Mouse (Mus musculus) urinary bladder, postnatal 4 days (tissue): ENCODE measurements around the gene Ncor2.
A peak's percentile ranks its signal among the peaks of the same experiment; 100 is the strongest.
"Not testable (repeated sequence)": the region's sequence is repeated elsewhere in the genome, so short reads cannot be mapped to it uniquely, and the experiment has no call there.

Experiments used
- DNase-seq, 2 experiments: peaks; one replicate each; pipeline ENCODE4 v3.0.0; 2021 to 2022; ENCODE audit warnings: low spot score in 2 of 2

Gene Ncor2

DNA sequence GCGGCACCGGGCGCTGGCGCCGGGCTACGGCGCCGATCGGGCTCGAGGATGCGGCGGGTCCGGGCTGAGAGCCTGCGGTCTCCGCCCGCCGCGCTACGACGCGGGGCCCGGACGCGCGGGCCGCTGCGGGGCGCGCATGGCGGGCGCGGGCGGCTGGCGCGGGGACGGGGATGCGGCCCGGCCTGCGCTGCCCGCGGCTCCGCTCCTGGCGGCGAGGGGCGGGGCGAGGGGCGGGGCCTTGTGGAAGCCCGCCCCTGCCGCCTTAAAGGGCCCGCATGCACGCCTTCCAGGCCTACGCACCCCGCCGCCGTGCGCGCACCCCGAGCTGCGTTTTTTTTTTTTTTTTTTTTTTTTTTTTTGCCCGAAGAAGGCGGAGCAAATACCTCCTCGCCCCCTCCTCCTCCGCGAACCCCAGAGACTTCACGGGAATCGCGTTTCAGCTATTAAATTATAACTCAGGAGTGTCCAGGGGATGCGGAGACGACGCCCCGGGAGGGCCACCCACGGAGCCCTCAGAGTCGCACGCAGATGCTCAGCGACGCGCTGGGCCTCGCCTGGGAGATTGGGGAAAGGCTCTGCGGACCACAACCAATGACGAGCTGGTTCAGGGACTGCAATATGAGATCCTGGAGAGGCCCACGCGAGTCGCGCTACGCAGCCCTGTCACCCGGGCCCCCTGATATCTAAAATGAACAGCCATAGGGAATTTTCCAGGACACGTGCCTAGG is at the start of gene Ncor2:
Gene Ncor2 (minus strand): TSS at position 213 of the 728 bp plus-strand sequence.
- peak; percentile 81 for DNase-seq

DNA sequence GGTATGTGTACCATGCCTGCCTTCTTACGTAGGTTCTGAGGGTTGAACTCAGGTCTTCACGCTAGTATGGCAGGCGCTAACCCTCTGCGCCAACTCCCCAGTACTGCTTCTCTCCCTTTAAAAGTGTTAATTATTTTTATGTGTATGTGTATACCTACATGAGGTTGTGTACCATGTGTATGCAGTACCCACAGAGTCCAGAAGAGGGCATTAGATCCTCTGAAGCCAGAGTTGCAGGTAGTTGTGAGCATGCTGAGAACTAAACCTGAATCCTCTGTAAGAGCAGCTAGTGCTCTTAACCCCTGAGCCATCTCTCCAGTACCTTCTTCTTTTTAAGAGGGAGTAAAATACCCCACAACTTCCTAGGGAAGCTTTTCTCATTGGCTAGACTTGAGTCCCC is 48.7 kb upstream of the Ncor2 start:
- DNase-seq: no peak

DNA sequence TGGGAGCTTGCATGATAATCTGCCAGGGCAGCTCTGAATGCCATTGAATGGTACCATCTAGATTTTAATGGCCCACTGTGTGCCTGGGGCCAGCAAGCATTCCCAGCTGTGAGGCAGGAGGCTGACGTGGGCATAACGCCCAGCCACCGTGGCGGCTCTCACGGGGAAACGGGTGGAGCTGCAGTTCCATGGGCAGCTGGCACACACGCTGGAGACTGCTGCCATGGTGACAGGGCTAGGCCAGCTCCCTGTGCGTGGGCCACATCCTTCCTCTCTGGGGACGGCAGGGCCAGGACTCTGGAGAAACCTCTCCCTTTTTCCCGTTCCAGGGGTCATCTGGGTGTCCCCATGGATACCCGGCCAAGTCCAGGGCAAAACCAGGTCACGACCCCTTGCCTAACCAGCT is 47.2 kb upstream of the Ncor2 start:
- DNase-seq: no peak

DNA sequence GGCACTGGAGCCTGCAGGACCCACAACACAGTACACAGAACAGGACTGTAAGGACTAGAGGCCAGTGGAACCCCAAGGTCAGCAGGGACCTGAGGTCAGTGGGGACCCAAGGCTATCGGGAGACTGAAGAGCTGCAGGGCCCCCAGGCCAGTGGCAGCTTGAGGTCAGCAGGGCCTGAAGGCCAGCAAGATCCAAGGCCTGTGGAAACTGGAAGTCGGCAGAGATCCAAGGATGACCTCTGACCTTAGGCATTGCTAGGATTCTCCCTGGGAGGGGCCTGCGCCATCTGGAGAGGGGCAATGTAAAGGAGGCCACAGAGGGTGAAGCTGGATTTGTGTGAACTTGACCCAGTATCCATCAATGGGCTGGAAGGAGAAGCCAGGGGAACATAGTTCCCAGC is 45.9 kb upstream of the Ncor2 start:
- no peak for DNase-seq

DNA sequence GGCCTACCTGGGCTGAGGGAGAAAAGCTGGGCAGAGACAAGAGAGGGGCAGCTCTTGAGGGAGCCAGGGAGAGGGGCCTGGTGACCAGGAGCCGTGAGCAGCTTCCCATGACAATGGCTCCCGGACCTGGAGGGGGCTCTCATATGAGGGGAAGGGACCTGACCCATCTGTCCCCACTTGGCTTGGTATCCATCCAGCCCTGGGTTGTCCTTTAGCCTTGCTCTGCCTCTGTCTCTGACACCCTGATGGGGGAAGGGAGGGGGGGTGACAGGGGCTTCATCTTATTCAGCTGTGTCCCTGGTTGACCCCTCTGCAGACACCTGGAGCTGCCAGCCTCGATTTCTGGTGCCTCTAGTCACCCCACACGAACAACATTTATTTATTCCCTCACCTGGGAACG is 44.9 kb upstream of the Ncor2 start:
- DNase-seq: no peak

DNA sequence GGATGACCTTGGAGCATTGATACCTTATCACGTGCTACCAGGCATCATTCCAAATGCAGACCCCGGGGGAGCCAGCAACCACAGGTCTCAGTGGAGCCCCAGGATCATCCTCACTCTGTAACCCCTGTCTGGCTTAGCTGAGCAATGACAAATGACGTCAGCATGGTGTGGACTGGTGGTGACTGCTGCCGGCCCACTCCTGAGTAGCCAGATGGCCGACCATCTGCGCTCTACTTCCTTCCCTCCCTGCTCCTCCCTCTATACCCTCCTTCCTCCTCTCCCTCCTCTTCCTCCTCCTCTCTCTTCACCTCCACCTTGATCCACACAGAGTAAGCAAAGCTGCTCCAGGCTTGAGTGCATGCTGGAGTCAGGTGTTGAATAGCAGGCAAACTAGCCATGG is 43.7 kb upstream of the Ncor2 start:
- no peak for DNase-seq

DNA sequence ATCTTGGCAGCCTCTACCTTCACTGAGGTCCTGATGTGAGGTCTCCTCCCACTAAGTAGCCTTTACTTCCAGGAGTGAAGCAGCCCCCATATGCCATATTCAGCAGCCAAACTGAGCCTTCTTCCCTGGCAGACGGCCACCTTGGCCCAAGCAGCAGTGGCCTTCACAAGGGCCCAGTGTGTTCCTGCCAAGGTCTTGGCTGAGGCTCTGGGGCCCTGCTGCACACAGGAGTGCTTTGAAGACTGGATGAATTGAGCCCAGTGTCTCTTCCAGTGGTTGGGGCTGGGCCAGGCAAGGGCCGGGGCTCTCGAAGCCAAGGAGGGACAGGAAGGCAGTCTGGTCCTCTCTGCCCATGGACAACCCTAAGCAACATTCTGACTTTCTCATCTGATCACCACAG is 42.8 kb upstream of the Ncor2 start:
- DNase-seq: peak in 1 of 2 experiments; percentile 87

DNA sequence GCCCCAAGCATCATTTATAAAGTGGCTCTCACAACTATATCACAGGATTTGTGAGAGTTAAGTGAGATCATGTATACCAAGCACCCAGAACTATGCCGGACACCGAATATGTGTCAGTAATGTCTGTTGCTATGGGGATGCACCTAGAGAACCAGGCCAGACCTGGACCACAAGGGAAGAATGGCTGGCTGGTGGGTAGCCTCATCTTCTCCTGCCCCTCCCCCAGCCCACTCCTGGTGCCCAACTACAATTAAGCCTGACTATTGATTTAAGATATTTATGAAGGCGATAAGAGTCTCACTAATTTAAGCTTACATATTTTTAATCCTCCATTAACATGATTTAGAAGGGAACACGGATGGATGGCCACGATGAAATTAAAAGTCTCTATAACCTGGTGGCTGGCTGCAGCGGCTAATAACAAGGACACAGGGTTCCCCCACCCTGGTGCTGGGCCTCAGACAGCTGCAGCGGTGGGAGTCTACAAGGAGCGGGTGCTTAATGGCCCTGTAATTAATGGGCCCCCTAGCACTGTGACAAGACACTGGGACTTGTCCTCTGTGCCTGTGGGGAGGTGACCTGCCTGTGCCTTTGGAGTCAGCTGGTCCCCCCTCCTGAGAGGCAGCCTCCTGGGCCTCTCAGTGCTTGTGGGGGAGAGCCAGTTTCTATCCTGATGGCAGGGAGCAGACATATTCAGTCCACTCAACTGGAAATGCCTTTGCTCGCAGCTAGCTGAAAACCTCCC is 38.6 kb upstream of the Ncor2 start:
- DNase-seq: no peak

DNA sequence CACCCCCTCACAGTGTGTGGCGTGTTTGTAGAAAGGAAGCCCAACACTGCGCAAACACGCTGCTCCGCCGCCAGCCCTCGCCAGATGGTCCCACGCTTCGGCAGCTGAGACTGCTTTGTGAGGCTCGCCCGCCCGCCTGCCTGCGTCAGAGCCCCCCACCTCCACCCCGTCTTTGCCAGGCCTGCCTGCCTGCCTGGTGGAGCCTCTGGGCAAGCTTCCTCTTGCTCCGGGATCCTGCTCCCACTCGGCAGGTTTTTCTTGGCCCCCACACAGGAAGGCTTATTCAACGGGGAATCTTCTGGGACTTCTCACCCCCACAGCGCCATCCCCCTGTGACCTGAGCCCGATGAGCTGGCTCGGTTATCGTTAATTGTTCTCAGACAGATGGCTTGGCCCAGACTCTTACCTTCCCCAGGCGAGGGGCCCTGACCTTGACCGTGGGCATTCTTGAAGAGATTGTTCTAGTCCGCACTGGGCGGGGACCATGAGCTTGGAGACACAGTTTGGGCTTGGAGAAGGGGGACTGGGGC is 37.0 kb upstream of the Ncor2 start:
- DNase-seq: peak in 1 of 2 experiments; percentile 55

DNA sequence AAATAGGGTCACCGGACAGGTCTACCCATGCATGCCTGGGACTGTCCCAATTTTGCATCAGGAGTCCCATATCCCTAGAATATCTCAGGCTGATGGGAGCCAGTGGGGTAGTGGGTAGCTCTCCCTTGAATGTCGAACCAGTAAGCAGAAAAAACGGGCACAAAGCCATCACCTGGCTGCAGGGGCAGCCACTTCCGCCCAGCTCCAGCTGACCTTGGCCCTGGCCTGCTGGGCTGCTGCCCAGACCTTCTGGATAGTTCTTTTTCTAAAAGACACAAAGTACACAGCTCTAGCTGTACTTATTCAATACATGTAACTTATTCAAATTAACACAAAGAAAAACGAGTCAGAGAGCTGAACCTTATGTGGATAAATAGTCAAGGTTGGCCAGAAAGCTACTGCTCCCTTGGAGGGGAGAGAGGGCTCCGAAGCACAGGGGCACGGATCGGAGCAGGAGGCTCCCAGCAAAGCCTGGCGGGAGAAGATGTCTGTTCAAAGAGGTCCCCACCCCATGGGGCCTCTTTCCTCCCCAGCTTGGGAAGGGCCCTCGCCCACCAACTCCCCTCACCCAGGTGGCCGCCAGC is 36.4 kb upstream of the Ncor2 start:
- DNase-seq: peak in 1 of 2 experiments; percentile 60

DNA sequence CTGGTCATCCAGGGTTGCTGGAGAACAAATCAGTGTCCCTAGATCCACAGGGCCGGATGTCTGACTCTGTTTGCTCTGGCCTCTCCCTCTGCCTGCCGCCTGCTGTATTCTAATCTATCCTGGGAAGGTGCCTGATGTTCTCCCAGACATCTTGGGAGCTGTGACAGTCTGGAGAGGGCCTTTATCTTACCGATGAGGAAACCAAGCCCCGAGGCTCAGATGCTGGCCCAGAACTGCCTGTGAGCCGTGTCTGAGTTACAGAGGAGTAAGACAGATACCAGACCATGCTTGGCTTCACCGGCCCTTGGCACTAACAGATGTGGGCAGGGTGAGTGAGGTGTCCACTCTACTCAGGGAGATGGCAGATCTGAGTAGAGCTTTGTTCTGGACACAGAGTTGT is 35.0 kb upstream of the Ncor2 start:
- DNase-seq: no peak

DNA sequence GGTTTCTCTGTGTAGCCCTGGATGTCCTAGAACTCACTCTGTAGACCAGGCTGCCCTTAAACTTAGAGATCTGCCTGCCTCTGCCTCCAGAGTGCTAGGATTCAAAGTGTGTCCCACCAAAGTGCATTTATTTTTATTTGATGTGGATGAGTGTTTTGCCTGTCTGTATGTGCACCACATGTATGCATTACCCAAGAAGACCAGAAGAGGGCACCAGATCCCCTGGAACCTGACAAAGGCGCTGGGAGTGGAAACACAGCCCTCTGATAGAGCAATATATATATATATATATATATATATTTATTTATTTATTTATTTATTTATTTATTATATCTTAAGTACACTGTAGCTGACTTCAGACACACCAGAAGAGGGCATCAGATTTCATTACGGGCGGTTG is 25.9 kb upstream of the Ncor2 start:
- not testable (repeated sequence) for DNase-seq

DNA sequence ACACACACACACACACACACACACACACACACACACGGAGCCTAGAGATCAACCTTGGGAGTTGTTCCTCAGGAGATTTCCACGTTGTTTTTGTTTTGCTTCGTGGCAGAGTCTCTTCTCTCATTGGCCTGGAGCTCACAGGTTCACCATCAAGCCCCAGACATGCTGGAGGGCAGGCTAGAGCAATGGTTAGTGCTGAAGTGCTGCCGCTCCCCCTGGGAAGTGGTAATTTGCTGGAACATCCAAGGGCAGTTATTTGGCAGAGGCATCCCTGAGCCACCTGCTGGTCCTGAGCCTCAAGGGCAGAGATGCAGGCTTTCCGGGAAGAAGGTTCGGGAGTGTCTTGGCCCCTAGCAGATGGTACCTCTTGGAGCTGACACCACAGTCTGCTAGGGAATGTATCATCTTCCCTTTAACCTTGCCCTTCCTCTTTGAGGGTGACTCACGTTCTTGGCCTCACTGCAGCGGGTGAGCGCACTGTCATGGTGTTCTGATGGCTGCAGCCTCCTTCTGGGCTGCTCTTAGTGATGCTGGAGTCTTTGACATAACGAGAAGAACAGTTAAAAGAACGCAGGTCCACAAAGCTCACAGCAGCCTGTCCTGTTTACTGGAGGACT is 25.3 kb upstream of the Ncor2 start:
- DNase-seq: no peak

DNA sequence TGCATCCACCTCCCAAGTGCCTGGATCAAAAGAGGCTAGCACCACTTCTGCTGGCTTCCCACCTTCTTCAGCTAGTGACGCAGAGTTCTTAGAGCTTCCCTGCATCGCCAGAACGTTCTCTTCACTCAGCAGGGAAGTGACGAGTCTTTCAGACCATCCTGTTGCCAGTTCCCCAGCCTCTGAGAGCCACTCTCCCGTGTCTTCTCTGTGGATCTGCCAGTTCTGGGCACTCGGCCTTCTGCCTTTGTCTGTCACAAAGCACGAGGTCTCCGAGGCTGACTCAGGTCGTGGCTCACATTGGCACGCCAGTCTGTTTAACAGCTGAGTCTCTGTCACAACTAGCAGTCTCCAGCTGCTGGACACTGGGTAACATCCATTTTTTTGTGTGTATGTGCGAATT is 24.7 kb upstream of the Ncor2 start:
- no peak for DNase-seq

DNA sequence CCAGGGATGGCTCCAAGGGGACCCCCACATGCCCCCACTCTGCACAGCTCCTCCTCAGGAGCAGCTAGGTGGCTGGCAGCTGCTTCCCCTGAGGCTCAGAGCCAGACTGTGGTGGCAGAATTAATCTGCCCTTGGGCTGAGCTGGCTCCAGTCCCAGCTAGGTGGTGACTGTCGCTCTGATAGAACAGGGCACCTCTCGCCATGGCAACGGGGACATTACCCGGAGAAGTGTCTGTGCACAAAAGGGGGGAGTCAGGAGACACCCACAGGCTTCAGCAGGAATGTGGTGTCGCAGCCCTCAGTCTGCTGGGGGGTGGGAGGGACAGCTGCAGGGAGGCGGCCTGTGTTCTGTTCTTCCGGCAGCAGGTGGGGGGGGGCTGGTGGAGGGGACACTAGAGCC is 24.1 kb upstream of the Ncor2 start:
- DNase-seq: peak in 1 of 2 experiments; percentile 52

DNA sequence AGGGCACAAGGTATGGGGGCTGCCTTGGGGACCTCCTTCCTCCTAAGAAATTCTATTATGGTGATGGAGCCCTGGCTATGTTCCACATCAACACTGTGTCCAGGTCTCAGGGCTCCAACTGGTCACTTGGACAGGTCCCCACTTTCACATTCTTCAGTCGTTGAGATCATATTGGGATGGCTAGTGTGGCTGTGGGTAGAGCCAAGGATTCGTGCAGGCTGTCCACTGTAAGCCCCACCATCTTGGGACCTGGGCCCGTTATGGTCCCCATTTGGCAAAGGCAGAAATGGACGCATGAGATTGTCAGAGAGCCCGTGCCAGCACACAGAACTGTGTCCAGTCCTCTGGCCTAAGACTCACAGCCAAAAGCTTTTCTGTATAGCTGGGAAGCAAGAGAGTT is 23.1 kb upstream of the Ncor2 start:
- DNase-seq: no peak

DNA sequence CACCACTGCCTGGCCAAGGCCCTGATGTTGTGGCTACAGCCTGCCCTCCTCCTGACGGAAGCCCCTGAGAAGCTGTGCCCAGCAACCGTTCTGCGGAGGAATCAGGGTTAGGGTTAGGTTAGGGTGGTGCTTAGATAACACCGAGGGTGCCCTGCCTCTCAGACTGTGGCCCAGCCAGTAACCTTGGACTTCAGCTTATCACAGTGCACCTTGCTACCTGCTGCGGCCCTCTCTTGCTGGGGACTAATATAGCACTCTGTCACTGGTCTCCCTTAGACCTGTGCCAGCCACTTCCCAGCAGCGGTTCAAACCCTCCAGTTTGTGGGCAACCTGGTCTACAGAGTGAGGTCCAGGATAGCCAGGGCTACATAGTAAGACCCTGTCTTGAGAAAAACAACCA is 20.1 kb upstream of the Ncor2 start:
- no peak for DNase-seq

DNA sequence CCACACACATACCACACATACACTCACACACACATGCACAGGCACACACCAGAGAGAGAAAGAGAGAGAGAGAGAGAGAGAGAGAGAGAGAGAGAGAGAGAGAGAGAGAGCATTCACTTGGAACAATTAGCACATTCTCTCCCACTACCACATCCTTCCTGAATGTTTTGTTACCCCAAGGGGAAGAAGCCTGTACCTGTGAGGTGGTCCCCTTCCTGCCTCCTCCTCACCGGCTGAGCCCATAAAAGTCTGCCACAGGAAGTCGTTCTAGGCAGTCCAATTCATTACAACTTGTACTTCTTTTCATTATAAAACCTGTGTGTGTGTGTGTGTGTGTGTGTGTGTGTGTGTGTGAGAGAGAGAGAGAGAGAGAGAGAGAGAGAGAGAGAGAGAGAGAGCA is 18.3 kb upstream of the Ncor2 start:
- DNase-seq: not testable (repeated sequence)

DNA sequence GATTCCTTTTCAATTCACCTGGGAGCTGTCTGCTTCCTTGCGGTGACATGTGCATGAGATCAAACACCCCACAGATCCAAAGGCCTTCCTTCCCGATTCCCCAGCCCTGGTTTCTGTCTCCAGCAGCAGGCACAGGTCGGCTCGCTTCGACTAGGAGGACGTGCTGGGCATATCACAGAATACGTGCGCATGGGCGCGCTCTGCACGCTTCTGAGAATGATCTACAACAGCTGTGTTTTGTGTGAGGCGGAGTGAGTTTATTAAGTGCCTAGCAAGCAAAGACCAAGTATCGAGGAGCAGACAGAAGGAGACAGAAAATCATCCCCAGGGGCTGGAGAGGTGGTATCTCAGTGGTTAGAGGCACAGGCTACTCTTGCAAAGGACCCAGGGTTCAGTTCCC is 17.0 kb upstream of the Ncor2 start:
- no peak for DNase-seq

DNA sequence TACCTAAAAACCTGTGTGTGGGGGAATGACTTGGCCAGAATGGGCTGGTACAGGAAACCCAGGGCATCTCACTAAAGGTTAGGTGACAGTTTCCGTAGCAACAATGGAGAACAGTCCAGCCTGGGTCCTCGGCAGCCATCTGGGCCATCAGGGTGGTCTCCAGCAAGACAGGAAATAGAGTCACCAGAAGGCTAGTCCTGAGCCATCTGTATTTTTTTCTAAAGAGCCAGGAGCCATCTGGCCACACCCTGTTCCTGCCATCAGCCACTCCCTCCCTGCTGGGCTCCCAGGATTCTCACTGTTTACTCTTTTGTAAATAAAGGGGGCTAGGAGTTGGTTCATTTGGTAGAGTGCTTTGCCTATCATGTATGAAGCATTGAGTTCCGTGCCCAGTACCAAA is 16.1 kb upstream of the Ncor2 start:
- DNase-seq: no peak

DNA sequence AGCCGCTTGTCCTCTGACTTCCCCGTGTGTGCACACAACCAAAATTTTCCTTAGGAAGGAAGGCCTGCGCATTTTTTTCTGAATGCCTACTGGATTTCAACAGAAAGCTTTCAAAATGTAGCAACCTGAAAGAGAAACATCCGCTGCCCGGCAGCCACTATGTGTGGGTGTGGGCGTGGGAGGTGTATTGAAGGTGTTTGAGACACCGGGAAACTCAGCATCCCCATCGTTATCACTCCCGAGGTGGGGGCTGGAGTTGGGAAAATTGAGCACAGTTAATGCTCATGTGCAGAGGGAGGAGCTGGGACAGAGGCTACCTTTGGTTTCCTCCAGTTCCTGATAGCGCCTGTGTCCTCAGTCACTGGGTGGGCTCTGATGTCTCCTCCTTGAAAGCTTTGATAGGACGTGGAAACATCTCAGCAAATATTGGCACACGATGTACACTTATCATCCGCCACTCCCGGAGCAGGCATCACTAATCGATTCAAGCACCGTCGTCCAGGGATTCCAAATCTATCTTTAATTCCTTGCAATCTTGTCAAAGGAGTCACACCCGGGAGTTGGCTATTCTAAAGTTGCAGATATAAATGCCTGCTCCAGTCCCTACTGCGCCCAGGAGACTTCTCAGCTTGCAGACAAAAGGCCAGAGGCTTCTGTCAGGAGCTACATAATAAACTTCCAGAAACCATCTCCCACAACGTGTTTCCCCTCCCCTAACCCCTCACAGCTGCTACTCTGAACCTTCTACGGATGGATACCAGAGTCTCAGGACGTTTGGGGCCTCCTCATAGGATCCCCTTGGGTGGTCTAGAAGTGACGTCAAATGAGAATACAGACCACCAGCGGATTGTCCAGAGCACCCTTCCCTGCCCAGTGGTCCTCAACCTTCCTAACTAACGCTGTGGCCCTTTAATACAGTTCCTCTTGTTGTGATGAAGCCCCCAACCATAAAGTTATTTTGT is 14.7 kb upstream of the Ncor2 start:
- DNase-seq: peak in 1 of 2 experiments; percentile 60
